Mouse (Mus musculus): ENCODE data around the gene Sdha. TPM values are rescaled to one million over a fixed set of nuclear protein-coding genes. Genes with fewer than 3 reads are reported as not detected.

Sdha gene
- polyA plus RNA-seq, 1 experiment from 2014 or later, result 238 TPM

DNA sequence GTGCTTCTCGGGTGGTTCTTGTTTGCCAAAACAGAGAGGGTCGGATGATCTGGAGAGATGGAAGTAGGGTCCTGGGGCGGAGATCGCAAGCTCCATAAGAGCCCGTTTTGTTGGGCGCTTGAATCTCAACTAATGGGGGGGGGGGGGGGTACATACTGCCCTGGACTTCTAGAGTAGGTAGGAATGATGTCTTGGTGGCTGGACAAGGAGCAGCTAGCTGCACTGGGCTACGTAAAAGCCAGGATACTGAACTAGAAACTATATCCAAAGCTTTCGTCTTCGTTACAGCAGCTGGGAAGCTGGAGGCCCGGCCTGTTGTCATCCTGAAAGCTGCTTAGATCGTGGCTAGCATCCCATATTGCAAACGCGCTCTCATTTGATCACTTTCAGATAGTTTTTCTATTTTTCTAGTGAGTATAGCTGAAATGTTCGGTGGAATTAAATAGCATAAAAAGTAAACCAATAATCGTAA is 391 bp upstream of the Sdha start:
- ATAC-seq (replicated peaks), result peak; percentile 68
- Histone ChIP-seq H3K9ac (peak overlapping the region; percentile 85), H3K36me3 (replicated peaks) (0 out of 2 replicates have a peak, but pooled peaks cover 3% of the 10 kb centered on the region), H3K4me3 (peak overlapping the region; percentile 91), H3K4me2 (peak overlapping the region; percentile 58), H3K4me1 (peaks cover 21% of the 10 kb centered on the region), H3K27ac (peak overlapping the region; percentile 85), H3K9me3 (no peaks in the 10 kb centered on the region), H3K27me3 (replicated peaks) (no peaks in the 10 kb centered on the region)
- under 1% methylated on average over 15 of the region's 15 CpGs for WGBS

DNA sequence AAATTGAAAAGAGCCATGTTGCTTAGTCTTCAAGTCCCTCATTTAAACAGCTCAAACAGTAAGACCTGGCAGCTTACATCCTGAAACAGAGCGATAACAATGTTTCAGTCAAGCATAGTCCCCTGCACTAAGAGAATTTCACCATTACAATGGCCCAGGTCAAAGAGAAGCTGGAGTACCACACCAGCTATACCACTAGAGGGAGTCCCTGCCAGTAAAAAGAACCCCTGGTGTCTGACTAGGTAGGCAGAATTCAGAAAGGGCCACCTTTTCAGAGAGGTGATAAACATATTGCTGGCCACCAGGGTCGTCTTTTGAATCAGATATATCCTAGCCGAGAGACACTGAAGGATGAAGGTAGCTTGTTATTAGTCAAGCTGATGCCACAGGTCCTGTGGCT is 9.0 kb downstream of the Sdha start:
- Histone ChIP-seq H3K4me2 (no peak overlapping the region), H3K27ac (no peak overlapping the region), H3K4me3 (no peak overlapping the region), H3K27me3 (replicated peaks) (no peaks in the 10 kb centered on the region), H3K4me1 (no peaks in the 10 kb centered on the region), H3K9ac (no peak overlapping the region), H3K9me3 (no peaks in the 10 kb centered on the region), H3K36me3 (replicated peaks) (peaks cover 53% of the 10 kb centered on the region)
- no peak; the same call in 1 of the 2 replicates for ATAC-seq (replicated peaks)
- 56% methylated on average over 3 of the region's 3 CpGs for WGBS

DNA sequence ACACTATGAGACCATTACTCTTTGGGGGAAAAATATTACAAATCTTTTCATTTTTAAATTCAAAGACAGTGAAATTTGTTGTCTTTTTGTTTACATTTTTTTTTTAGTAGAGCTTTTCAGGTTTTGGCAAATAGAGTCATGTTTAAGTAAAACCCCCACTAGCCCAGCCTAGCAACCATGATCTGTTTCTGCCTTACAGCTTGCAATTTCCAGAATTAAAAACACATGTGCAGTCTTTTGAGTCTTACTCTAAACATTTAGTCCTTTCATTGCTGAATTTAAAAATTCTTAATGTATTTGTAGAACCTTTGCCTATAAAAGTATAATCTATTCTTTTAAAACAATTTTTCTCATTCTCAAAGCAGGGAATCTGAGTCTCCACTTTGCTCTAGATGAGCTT is 20.8 kb downstream of the Sdha start:
- H3K27me3 ChIP-seq (replicated peaks), result no peaks in the 10 kb centered on the region
- H3K9ac ChIP-seq, result no peak overlapping the region
- H3K36me3 ChIP-seq (replicated peaks), result peaks cover 60% of the 10 kb centered on the region
- no peaks in the 10 kb centered on the region for H3K4me1 ChIP-seq
- no peak overlapping the region for H3K4me3 ChIP-seq
- no peak overlapping the region for H3K4me2 ChIP-seq
- H3K27ac ChIP-seq, result no peak overlapping the region
- no peak for ATAC-seq (replicated peaks)
- no peaks in the 10 kb centered on the region for H3K9me3 ChIP-seq

DNA sequence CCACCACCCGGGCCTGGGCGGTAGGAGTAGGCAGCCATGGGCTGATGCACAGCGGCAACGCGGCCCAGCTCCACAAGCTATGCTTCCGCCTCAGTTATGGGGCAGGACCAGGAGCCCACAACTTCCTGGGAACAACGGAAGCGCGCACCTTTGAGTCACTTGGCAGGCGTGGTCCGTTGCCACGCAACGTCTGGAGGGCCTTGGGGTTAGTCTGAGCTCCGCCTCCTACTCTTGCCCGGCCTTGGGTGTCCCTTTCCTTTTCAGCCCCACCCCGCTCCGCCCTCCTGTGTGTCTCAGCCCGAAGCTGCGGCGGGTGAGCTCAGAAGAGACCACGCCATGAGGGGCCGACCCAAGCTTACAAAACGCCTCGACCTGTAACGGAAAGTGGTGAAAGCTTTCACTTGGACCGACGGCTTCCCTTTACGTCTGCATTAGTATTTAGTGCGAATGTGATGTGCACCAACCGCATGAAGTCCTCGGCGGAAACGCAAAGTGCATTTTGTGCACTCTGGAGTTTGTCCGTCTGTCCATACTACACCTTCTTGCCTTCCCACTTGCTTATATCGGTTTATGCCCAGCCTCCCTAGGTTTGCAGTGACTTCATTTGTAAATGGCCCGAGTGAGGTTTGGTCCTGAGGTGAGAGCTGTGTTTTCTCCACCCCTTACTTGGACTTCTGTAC is 32.8 kb downstream of the Sdha start, which contains the start of gene Pdcd6:
Gene Pdcd6, minus strand, starts transcription at position 411 of the 680 bp plus-strand sequence.
- Histone ChIP-seq H3K27me3 (replicated peaks) (no peaks in the 10 kb centered on the region), H3K27ac (peak within 1 kb of the TSS; percentile 54), H3K9ac (peak within 1 kb of the TSS; percentile 85), H3K4me1 (peaks cover 16% of the 10 kb centered on the region), H3K9me3 (no peaks in the 10 kb centered on the region), H3K4me3 (peak within 1 kb of the TSS; percentile 74), H3K36me3 (replicated peaks) (peaks cover 15% of the 10 kb centered on the region; the same call in 1 of the 2 replicates), H3K4me2 (peak within 1 kb of the TSS; percentile 84)
- WGBS, result under 1% methylated on average over 36 of the region's 36 CpGs
- peak; percentile 99 for ATAC-seq (replicated peaks)

DNA sequence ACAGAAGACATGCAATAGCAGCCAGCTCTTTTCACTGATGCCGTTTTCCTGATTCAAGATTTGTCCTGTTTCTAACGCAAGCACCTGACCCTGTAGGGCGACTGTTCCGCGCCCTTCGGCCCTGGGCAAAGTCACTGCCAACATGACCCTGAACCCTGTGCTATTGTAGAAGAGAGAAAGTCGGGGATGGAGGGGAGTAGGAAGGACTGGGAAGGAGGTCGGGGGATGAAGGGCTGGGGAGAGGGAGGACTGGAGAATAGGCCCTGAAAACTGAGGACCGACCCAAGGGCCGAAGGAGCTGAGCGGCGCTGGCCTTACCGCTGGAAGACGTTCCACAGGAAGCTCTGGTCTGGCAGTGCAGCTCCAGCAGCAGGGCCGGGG is 33.3 kb downstream of the Sdha start:
- Histone ChIP-seq H3K4me1 (peaks cover 16% of the 10 kb centered on the region), H3K4me2 (peak overlapping the region; percentile 84), H3K27ac (peak overlapping the region; percentile 54), H3K9me3 (no peaks in the 10 kb centered on the region), H3K36me3 (replicated peaks) (peaks cover 10% of the 10 kb centered on the region; the same call in 1 of the 2 replicates), H3K9ac (peak overlapping the region; percentile 85), H3K27me3 (replicated peaks) (no peaks in the 10 kb centered on the region), H3K4me3 (peak overlapping the region; percentile 74)
- no peak for ATAC-seq (replicated peaks)
- 3% methylated on average over 15 of the region's 15 CpGs for WGBS

DNA sequence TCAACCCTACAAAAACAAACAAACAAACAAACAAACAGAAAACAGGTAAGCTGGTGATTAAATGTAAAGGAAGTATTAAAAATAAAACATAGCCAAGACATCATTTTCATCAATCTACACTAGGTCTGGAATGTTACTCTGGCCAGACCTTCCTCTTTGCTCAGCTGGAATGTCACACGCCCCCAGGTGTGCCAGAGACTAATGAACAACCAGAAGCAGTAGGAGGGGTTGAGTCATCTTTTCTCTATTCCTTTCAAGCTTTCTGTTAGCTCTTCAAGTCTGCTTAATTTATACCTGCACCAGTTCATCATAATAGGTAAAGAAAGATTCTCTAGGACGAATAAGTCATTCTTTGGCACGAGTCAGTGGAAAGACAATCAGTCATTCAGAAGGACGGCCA is 33.7 kb downstream of the Sdha start:
- 34% methylated on average over 4 of the region's 4 CpGs for WGBS
- Histone ChIP-seq H3K27me3 (replicated peaks) (no peaks in the 10 kb centered on the region), H3K4me1 (peaks cover 16% of the 10 kb centered on the region), H3K9me3 (no peaks in the 10 kb centered on the region), H3K36me3 (replicated peaks) (peaks cover 7% of the 10 kb centered on the region; the same call in 1 of the 2 replicates), H3K27ac (peak overlapping the region; percentile 54), H3K4me3 (peak overlapping the region; percentile 74), H3K4me2 (peak overlapping the region; percentile 84), H3K9ac (peak overlapping the region; percentile 85)
- no peak for ATAC-seq (replicated peaks)

DNA sequence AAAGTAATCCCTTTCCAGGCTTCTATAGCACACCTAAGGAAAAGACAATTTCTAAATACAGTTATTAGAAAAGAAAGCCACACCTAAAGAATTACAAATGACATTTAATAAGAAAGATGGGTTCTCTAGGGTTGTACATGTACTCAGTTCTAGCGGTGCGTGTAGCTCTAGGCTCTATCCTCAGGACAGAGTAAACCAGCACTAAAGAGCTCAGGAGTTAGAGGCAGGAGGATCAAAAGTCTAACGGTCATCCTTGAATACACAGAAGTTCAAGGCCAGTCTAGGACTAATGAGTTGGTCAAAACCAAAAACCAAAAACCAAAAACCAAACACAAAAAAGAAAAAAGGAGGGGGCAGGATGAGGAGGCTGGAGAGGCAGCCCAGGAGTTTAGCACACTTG is 35.5 kb downstream of the Sdha start:
- no peak overlapping the region for H3K27ac ChIP-seq
- 98% methylated on average over 3 of the region's 3 CpGs for WGBS
- H3K9ac ChIP-seq, result no peak overlapping the region
- H3K27me3 ChIP-seq (replicated peaks), result no peaks in the 10 kb centered on the region
- peaks cover 16% of the 10 kb centered on the region for H3K4me1 ChIP-seq
- H3K4me2 ChIP-seq, result no peak overlapping the region
- no peaks in the 10 kb centered on the region for H3K9me3 ChIP-seq
- H3K4me3 ChIP-seq, result no peak overlapping the region
- H3K36me3 ChIP-seq (replicated peaks), result no peaks in the 10 kb centered on the region; the same call in 1 of the 2 replicates
- no peak for ATAC-seq (replicated peaks)

DNA sequence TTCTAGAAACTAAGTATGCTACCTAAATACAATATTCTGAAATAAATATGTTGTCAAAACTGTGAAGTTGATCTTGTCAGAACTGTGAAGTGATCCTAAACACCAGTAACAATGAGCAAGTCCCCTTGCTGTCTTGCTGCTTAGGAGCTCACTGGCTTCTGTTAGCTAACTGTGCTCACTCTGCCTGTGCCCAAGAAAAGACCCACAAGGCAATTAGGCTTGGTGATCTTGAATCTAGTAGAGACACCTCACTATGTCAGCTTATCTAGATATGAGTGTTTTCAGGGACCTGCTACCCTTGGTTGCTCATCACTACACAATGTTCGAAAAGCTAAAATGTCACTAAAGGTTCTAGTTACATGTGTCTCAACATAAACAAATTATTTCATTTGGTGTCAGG is 44.3 kb downstream of the Sdha start:
- Histone ChIP-seq H3K4me1 (no peaks in the 10 kb centered on the region), H3K27me3 (replicated peaks) (no peaks in the 10 kb centered on the region), H3K9me3 (no peaks in the 10 kb centered on the region), H3K4me2 (no peak overlapping the region), H3K27ac (no peak overlapping the region), H3K36me3 (replicated peaks) (peaks cover 28% of the 10 kb centered on the region), H3K9ac (no peak overlapping the region), H3K4me3 (no peak overlapping the region)
- 98% methylated on average over 1 of the region's 1 CpGs for WGBS
- no peak for ATAC-seq (replicated peaks)

DNA sequence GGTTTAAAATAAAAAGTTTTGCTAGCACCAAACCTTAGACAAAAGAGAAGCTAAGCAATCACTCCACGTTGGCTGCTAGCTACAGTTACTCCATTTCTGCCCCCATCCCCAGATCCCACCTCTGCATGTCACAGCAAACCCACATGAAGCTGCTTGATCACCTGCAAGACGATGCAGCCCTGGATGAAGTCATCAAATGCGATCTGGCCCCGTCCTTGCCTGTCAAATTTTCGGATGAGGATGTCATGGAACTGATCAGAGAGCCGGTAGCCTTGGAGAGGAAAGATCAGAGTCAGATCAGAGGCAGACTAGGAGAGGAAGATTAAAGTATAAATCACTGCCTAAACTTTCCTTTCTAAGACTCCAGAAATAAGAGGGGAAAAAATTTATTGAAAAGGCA is 44.7 kb downstream of the Sdha start:
- H3K4me2 ChIP-seq, result no peak overlapping the region
- no peak overlapping the region for H3K4me3 ChIP-seq
- peaks cover 28% of the 10 kb centered on the region for H3K36me3 ChIP-seq (replicated peaks)
- no peak for ATAC-seq (replicated peaks)
- H3K9ac ChIP-seq, result no peak overlapping the region
- H3K27ac ChIP-seq, result no peak overlapping the region
- no peaks in the 10 kb centered on the region for H3K9me3 ChIP-seq
- H3K4me1 ChIP-seq, result no peaks in the 10 kb centered on the region
- 90% methylated on average over 6 of the region's 6 CpGs for WGBS
- H3K27me3 ChIP-seq (replicated peaks), result no peaks in the 10 kb centered on the region

DNA sequence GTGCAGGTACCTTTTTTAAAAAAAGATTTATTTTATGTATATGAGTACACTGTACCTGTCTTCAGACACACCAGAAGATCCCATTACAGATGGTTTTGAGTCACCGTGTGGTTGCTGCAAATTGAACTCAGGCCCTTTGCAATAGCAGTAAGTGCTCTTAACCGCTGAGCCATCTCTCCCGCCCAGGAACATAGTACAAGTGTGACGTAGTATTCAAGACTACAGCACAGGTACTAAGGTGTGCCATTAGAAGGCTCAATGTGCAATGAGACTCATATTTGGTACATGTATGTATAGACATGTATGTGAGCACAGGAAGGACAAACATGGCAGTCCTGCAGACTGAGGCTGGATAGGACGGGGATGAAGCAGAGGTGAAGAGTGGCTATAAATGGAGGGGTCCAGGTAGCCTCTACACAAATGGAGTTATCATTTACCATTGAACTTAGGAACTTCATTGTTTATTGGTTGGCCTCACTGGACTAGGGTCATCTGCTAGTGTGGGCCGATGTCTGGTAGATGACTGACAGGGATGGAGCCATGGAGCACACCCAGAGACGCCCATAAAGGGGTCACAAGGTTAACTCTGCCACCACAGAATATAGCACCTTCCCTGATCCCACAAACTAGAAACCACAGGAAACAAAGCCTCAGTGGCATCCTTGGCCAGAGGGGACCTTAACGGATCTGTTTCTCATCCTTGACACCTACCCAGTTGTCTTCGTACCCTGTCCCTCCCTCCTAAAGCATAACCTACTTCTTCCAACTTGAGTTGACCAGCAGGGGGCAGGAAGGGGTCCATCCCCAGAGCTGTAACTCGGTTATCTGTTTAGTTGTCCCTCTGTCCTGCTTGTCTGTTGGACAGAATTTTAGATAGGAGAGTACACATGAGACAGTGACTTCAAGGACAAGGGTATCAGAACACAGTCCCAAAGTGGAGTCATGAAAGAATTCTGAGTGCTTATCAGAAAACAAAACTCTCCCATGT is 47.7 kb downstream of the Sdha start:
- Histone ChIP-seq H3K36me3 (replicated peaks) (peaks cover 22% of the 10 kb centered on the region), H3K4me2 (no peak overlapping the region), H3K9ac (no peak overlapping the region), H3K4me1 (no peaks in the 10 kb centered on the region), H3K27ac (no peak overlapping the region), H3K9me3 (no peaks in the 10 kb centered on the region), H3K27me3 (replicated peaks) (no peaks in the 10 kb centered on the region), H3K4me3 (no peak overlapping the region)
- WGBS, result 85% methylated on average over 10 of the region's 10 CpGs
- peak; percentile 32 for ATAC-seq (replicated peaks)

DNA sequence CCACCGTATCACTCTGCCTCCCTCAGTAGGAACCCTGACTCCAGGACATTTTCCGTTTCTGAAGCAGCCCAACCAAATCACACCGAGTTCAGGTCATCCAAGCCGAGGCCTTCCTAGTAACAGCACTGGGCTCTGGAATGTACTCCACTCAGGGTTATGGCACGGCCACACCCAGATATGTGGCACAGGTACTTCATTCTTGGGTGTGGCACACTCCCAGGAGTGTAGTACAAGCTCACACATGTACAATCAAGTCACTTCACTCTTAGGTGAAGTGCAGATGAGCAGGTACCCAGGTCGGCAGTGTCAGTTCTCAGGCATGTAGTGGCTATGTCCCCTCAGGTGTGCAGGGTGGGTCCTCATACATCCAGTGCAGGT is 48.5 kb downstream of the Sdha start:
- Histone ChIP-seq H3K4me2 (no peak overlapping the region), H3K9me3 (no peaks in the 10 kb centered on the region), H3K36me3 (replicated peaks) (peaks cover 22% of the 10 kb centered on the region), H3K27me3 (replicated peaks) (no peaks in the 10 kb centered on the region), H3K4me3 (no peak overlapping the region), H3K27ac (no peak overlapping the region), H3K9ac (no peak overlapping the region), H3K4me1 (no peaks in the 10 kb centered on the region)
- 83% methylated on average over 6 of the region's 6 CpGs for WGBS
- peak; percentile 76 for ATAC-seq (replicated peaks)

DNA sequence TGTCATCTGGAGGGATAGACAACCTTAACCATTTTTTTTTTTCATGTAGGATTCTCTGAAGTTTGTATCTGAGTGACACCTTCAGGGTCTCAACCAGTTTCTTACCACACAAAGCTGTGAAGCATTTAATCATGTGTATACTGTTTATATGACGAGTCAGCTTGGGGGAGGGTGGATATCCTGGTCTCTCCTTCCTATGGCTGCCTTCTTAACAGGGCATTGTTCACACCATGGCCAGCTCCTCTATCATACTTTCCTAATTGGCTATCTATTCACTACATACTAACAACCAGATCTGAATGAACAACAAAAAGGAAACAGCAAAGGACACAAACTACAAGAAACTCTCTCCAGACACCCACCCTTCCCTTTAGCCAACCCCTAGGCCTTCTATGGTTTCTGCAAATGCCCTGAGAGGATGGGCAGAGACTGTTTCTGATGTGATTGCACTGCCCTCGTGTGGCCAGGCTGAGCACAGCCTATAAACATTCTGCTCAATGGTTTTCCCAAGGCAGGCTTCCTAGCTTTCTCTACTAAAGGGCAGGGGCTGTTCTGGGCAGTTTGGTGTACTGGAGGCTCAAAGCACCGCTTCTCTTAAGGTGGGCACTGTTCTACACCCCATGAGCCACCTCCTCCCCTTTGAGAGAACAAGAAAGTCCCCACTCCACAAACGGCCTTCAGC is 49.0 kb downstream of the Sdha start:
- H3K4me3 ChIP-seq, result no peak overlapping the region
- H3K4me1 ChIP-seq, result no peaks in the 10 kb centered on the region
- H3K36me3 ChIP-seq (replicated peaks), result peaks cover 22% of the 10 kb centered on the region
- ATAC-seq (replicated peaks), result peak; percentile 88
- no peak overlapping the region for H3K27ac ChIP-seq
- no peaks in the 10 kb centered on the region for H3K27me3 ChIP-seq (replicated peaks)
- no peaks in the 10 kb centered on the region for H3K9me3 ChIP-seq
- WGBS, result 45% methylated on average over 4 of the region's 4 CpGs
- H3K9ac ChIP-seq, result no peak overlapping the region
- no peak overlapping the region for H3K4me2 ChIP-seq

Measured in midbrain, embryonic 15.5 days (tissue).